Mouse (Mus musculus): ENCODE data around the gene Zfp503.

The Zfp503 gene

GRCm38 (mm10) chr14:21989291-21989913, at the start of gene Zfp503:
Zfp503 (minus strand) TSS chr14:21989601.
- peak; percentile 67 for DNase-seq

GRCm38 (mm10) chr14:22037498-22038131, 48.2 kb upstream of the Zfp503 start:
- DNase-seq = no peak

GRCm38 (mm10) chr14:22036802-22037497, 47.5 kb upstream of the Zfp503 start:
- no peak for DNase-seq

GRCm38 (mm10) chr14:22036338-22036737, 46.9 kb upstream of the Zfp503 start:
- DNase-seq = no peak

GRCm38 (mm10) chr14:22035900-22036299, 46.5 kb upstream of the Zfp503 start:
- no peak for DNase-seq

- no peak for DNase-seq
These were observed 34.1 kb upstream of the Zfp503 start for GRCm38 (mm10) chr14:22023533-22023932.

GRCm38 (mm10) chr14:22020885-22021284, 31.5 kb upstream of the Zfp503 start:
- DNase-seq = peak; percentile 67

GRCm38 (mm10) chr14:22019949-22020845, 30.8 kb upstream of the Zfp503 start:
- no peak for DNase-seq

- peak; percentile 81 for DNase-seq
These were observed 30.0 kb upstream of the Zfp503 start, which contains the start of gene Lrmda for GRCm38 (mm10) chr14:22019252-22019948. Lrmda (plus strand) TSS chr14:22019712.

GRCm38 (mm10) chr14:22017011-22017410, 27.6 kb upstream of the Zfp503 start:
- peak; percentile 48 for DNase-seq

- peak; percentile 50 for DNase-seq
These were observed 25.4 kb upstream of the Zfp503 start for GRCm38 (mm10) chr14:22014781-22015180.

- DNase-seq = no peak
These were observed 24.9 kb upstream of the Zfp503 start for GRCm38 (mm10) chr14:22014315-22014714.

- DNase-seq = no peak
These were observed 17.6 kb upstream of the Zfp503 start for GRCm38 (mm10) chr14:22007006-22007405.

- DNase-seq = no peak
These were observed 15.5 kb upstream of the Zfp503 start for GRCm38 (mm10) chr14:22004943-22005342.

- no peak for DNase-seq
These were observed 14.2 kb upstream of the Zfp503 start for GRCm38 (mm10) chr14:22003631-22004030.

- no peak for DNase-seq
These were observed 13.8 kb upstream of the Zfp503 start for GRCm38 (mm10) chr14:22003231-22003630.

- no peak for DNase-seq
These were observed 10.2 kb upstream of the Zfp503 start for GRCm38 (mm10) chr14:21999588-21999987.

GRCm38 (mm10) chr14:21995031-21995754, 5.8 kb upstream of the Zfp503 start:
- DNase-seq = peak; percentile 86

- no peak for DNase-seq
These were observed 4.9 kb upstream of the Zfp503 start for GRCm38 (mm10) chr14:21994061-21994990.

Data from lung, postnatal 14 days (tissue).